Comparison of ENCODE assay signal across 24 mouse cellular contexts in the genomic region with DNA sequence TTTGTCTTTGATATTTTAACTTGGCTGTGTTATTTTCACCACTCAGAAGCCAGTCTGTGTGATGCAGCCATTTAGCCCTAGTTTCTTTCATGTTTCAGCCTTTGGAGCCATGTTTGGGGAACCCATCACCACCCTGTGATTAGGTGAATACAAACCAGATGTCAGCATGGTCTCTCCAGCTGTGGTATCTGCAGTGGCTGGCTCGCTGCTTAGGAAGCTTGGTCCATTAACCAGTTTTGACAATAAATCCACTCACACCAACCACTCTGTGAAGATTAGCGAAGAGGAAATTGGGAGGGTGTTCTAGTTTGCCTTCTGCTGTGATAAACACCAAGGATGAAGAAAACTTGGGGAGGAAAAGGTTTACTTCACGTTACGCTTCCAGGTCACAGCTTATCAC.
DNase-seq lines count a peak whose midpoint lies in the region; ATAC-seq and TF ChIP-seq lines count a peak whose summit lies in the region.
"Had no signal": no experiment of that assay in that cellular context is flagged by ENCODE, and none has a peak within 500 bp of the region (broad histone marks: within the 10 kb centered on the region; RNA-seq: fewer than 3 reads in every experiment).

No protein-coding gene starts in this region.

- no peak overlapping the region for H3K4me3 ChIP-seq in lung, embryonic 14.5 days (ENCODE audit: low read depth, low read length)
- no peak overlapping the region for H3K4me3 ChIP-seq in lung, postnatal 0 days (ENCODE audit: low read depth, low read length)
- no peak overlapping the region for H3K4me3 ChIP-seq in embryonic facial prominence, embryonic 11.5 days (ENCODE audit: low read depth, low read length)
- no peak overlapping the region for H3K4me3 ChIP-seq in limb, embryonic 10.5 days
- H3K4me3 ChIP-seq in intestine, embryonic 16.5 days (ENCODE audit: low read length), result no peak overlapping the region
- no peak overlapping the region for H3K4me3 ChIP-seq in left cerebral cortex, adult 2 months
- H3K4me3 ChIP-seq: embryonic facial prominence, embryonic 15.5 days; erythroblast, embryonic 14.5 days; forebrain, embryonic 10.5 days; heart, embryonic 10.5 days; hindbrain, embryonic 15.5 days had no signal

- H3K9me3 ChIP-seq in lung, embryonic 14.5 days (ENCODE audit: low read depth, low read length), result no peaks in the 10 kb centered on the region
- no peaks in the 10 kb centered on the region for H3K9me3 ChIP-seq in lung, postnatal 0 days (ENCODE audit: low read length)
- no peaks in the 10 kb centered on the region for H3K9me3 ChIP-seq in embryonic facial prominence, embryonic 11.5 days (replicated peaks; ENCODE audit: control insufficient read depth, low read length)
- H3K9me3 ChIP-seq in limb, embryonic 10.5 days (replicated peaks), result no peaks in the 10 kb centered on the region
- H3K9me3 ChIP-seq in intestine, embryonic 16.5 days (ENCODE audit: control insufficient read depth, low read length), result no peaks in the 10 kb centered on the region
- H3K9me3 ChIP-seq: embryonic facial prominence, embryonic 15.5 days; forebrain, embryonic 10.5 days; heart, embryonic 10.5 days; hindbrain, embryonic 15.5 days had no signal

- intact Hi-C loops in left cerebral cortex, adult 2 months (cut with DNase I), result no loop called here

- no peaks in the 10 kb centered on the region for H3K4me1 ChIP-seq in lung, embryonic 14.5 days (ENCODE audit: insufficient read depth)
- no peaks in the 10 kb centered on the region for H3K4me1 ChIP-seq in lung, postnatal 0 days (ENCODE audit: insufficient read depth, low read depth, low read length)
- H3K4me1 ChIP-seq in embryonic facial prominence, embryonic 11.5 days (ENCODE audit: control insufficient read depth, insufficient read depth, low read length), result no peaks in the 10 kb centered on the region
- H3K4me1 ChIP-seq in limb, embryonic 10.5 days, result peaks cover 18% of the 10 kb centered on the region
- no peaks in the 10 kb centered on the region for H3K4me1 ChIP-seq in intestine, embryonic 16.5 days (ENCODE audit: control insufficient read depth, insufficient read depth, low read length)

- 33% methylated on average over 4 of the region's 4 CpGs for WGBS in lung, embryonic 14.5 days
- 48% methylated on average over 4 of the region's 4 CpGs for WGBS in lung, postnatal 0 days
- 56% methylated on average over 4 of the region's 4 CpGs for WGBS in embryonic facial prominence, embryonic 11.5 days
- WGBS in limb, embryonic 10.5 days, result 21% methylated on average over 4 of the region's 4 CpGs
- WGBS in intestine, embryonic 16.5 days, result 71% methylated on average over 4 of the region's 4 CpGs

- H3K27ac ChIP-seq in lung, embryonic 14.5 days (ENCODE audit: low read depth), result no peak overlapping the region
- no peak overlapping the region for H3K27ac ChIP-seq in lung, postnatal 0 days (ENCODE audit: low read length)
- H3K27ac ChIP-seq in embryonic facial prominence, embryonic 11.5 days (replicated peaks; ENCODE audit: low read depth, low read length), result no peak overlapping the region
- H3K27ac ChIP-seq in limb, embryonic 10.5 days, result no peak overlapping the region
- no peak overlapping the region for H3K27ac ChIP-seq in intestine, embryonic 16.5 days (ENCODE audit: low read length)
- no peak overlapping the region for H3K27ac ChIP-seq in left cerebral cortex, adult 2 months
- H3K27ac ChIP-seq: embryonic facial prominence, embryonic 15.5 days; forebrain, embryonic 10.5 days; heart, embryonic 10.5 days; hindbrain, embryonic 15.5 days had no signal

- no peak overlapping the region for H3K4me2 ChIP-seq in lung, embryonic 14.5 days
- H3K4me2 ChIP-seq in lung, postnatal 0 days (replicated peaks; ENCODE audit: low read depth, low read length), result no peak overlapping the region
- H3K4me2 ChIP-seq in embryonic facial prominence, embryonic 11.5 days (ENCODE audit: low read depth, low read length), result no peak overlapping the region
- no peak overlapping the region for H3K4me2 ChIP-seq in intestine, embryonic 16.5 days (ENCODE audit: low read depth, low read length)
- H3K4me2 ChIP-seq: embryonic facial prominence, embryonic 15.5 days; hindbrain, embryonic 15.5 days had no signal

- peak; percentile 46; the same call in 1 of the 2 replicates for ATAC-seq in lung, embryonic 14.5 days (ENCODE audit: insufficient read depth)
- no peak for ATAC-seq in lung, postnatal 0 days
- no peak for ATAC-seq in embryonic facial prominence, embryonic 11.5 days (replicated peaks; ENCODE audit: insufficient number of reproducible peaks, low FRiP score, low TSS enrichment, low read depth)
- ATAC-seq in intestine, embryonic 16.5 days, result no peak
- ATAC-seq: forebrain, embryonic 14.5 days; inflammation-experienced regulatory T-cells, adult 6 months had no signal

- H3K36me3 ChIP-seq in lung, embryonic 14.5 days (ENCODE audit: insufficient read depth), result no peaks in the 10 kb centered on the region
- H3K36me3 ChIP-seq in lung, postnatal 0 days (ENCODE audit: insufficient read depth, low read length), result no peaks in the 10 kb centered on the region
- no peaks in the 10 kb centered on the region for H3K36me3 ChIP-seq in embryonic facial prominence, embryonic 11.5 days (replicated peaks; ENCODE audit: control insufficient read depth, insufficient read depth, low read depth, low read length)
- no peaks in the 10 kb centered on the region for H3K36me3 ChIP-seq in limb, embryonic 10.5 days
- no peaks in the 10 kb centered on the region for H3K36me3 ChIP-seq in intestine, embryonic 16.5 days (ENCODE audit: control insufficient read depth, insufficient read depth, low read length)
- H3K36me3 ChIP-seq: embryonic facial prominence, embryonic 15.5 days; forebrain, embryonic 10.5 days; heart, embryonic 10.5 days; hindbrain, embryonic 15.5 days had no signal

- DNase-seq in lung, embryonic 14.5 days, result peak; percentile 57
- DNase-seq in lung, postnatal 0 days (ENCODE audit: low spot score), result no peak
- peak; percentile 61 for DNase-seq in embryo, embryonic 10.5 days (ENCODE audit: low spot score)
- peak; percentile 59 for DNase-seq in embryonic facial prominence, embryonic 11.5 days (ENCODE audit: low spot score)
- peak; percentile 65 for DNase-seq in limb, embryonic 10.5 days (ENCODE audit: low spot score)
- DNase-seq in thymus, postnatal 4 days, result no peak
- no peak for DNase-seq in left cerebral cortex, adult 2 months (ENCODE audit: extremely low spot score in 1 of 2, low spot score in 2 of 2)
- DNase-seq: adrenal gland, adult 2 months; adrenal gland, postnatal 36 days; cerebellum, adult 8-10 months; cerebellum, postnatal 25 days; gastrocnemius, postnatal 36 days; heart, adult 18-20 months; heart, postnatal 36 days; kidney, adult 11 months had no signal

- TF ChIP-seq CTCF in lung, embryonic 14.5 days (IDR thresholded peaks at IDR 0.05; ENCODE audit: low read depth), result no peak
- TF ChIP-seq CTCF in lung, postnatal 0 days (IDR thresholded peaks at IDR 0.05), result no peak
- TF ChIP-seq CTCF in left cerebral cortex, adult 2 months (IDR thresholded peaks at IDR 0.05), result no peak

- H3K9ac ChIP-seq in lung, embryonic 14.5 days, result no peak overlapping the region
- no peak overlapping the region for H3K9ac ChIP-seq in lung, postnatal 0 days (replicated peaks; ENCODE audit: low read depth)
- no peak overlapping the region for H3K9ac ChIP-seq in embryonic facial prominence, embryonic 11.5 days (replicated peaks; ENCODE audit: low read length)
- no peak overlapping the region for H3K9ac ChIP-seq in intestine, embryonic 16.5 days (ENCODE audit: low read depth, low read length)
- H3K9ac ChIP-seq: embryonic facial prominence, embryonic 15.5 days; hindbrain, embryonic 15.5 days had no signal

- TF ChIP-seq EP300 in lung, postnatal 0 days (IDR thresholded peaks at IDR 0.05), result no peak

- no peaks in the 10 kb centered on the region for H3K27me3 ChIP-seq in lung, embryonic 14.5 days (ENCODE audit: insufficient read depth, low read length)
- H3K27me3 ChIP-seq in lung, postnatal 0 days (replicated peaks; ENCODE audit: insufficient read depth, low read length), result no peaks in the 10 kb centered on the region
- no peaks in the 10 kb centered on the region for H3K27me3 ChIP-seq in embryonic facial prominence, embryonic 11.5 days (ENCODE audit: control insufficient read depth, insufficient read depth, low read length)
- no peaks in the 10 kb centered on the region for H3K27me3 ChIP-seq in limb, embryonic 10.5 days (ENCODE audit: low read depth, poor library complexity, severe bottlenecking)
- no peaks in the 10 kb centered on the region for H3K27me3 ChIP-seq in intestine, embryonic 16.5 days (replicated peaks; ENCODE audit: control insufficient read depth, insufficient read depth, low read length)
- H3K27me3 ChIP-seq: CH12.LX; embryonic facial prominence, embryonic 15.5 days; hindbrain, embryonic 15.5 days had no signal

Comparison
In these comparisons a context has a peak if more than half of its experiments do, and no peak if none do; other contexts are left out.
1. DNase-seq: peak in lung, embryonic 14.5 days (single experiment), embryo, embryonic 10.5 days (single experiment), embryonic facial prominence, embryonic 11.5 days (single experiment) and limb, embryonic 10.5 days (single experiment); none in lung, postnatal 0 days (single experiment), thymus, postnatal 4 days (single experiment) and left cerebral cortex, adult 2 months (0 of 2).